Mouse (Mus musculus) erythroblast, adult 5-6 weeks (primary cell): Measurements from ENCODE around the gene H2-DMb1. TPM values are rescaled to one million over a fixed set of nuclear protein-coding genes. Genes with fewer than 3 reads are reported as not detected.
A peak's percentile ranks its signal among the peaks of the same experiment; 100 is the strongest.

ENCODE experiments used
- ATAC-seq: replicated peaks from 2 replicates; pipeline ENCODE4 v1.8.0; 2016; ENCODE audit warnings: moderate number of reproducible peaks, mild to moderate bottlenecking, moderate TSS enrichment, inconsistent platforms; ENCODE audit not compliant: poor library complexity, low FRiP score, severe bottlenecking
- total RNA-seq, 2 experiments: library from RNA; stranded (forward) in 1 of 2; stranded (reverse) in 1 of 2; fragments of 150-400 nt in 1 of 2; fragments of 200-764, 138-1000 nt in 1 of 2; gene quantifications; 2 replicates each; pipeline versions ENCODE4 v1.2.3 to v1.2.4; 2015 to 2017; ENCODE audit warnings: low replicate concordance in 2 of 2

Gene H2-DMb1
- total RNA-seq, 2 experiments from 2014 or later: 9.6 to 15.8 TPM

- peak; percentile 86 for ATAC-seq
Observed at GRCm38 (mm10) chr17:34187261-34187916, 34.5 kb downstream of the H2-DMb1 start, which contains the start of the genes Tap1 and Psmb9. TSS of gene Tap1 (plus strand) at chr17:34187553. TSS of gene Psmb9 (minus strand) at chr17:34187764.

GRCm38 (mm10) chr17:34188010-34188409 is 35.1 kb downstream of the H2-DMb1 start:
- peak; percentile 73 for ATAC-seq

- ATAC-seq: no peak
Observed at GRCm38 (mm10) chr17:34188986-34189385, 36.1 kb downstream of the H2-DMb1 start.

GRCm38 (mm10) chr17:34192852-34193251 is 40.0 kb downstream of the H2-DMb1 start:
- ATAC-seq: no peak

- no peak for ATAC-seq
Observed at GRCm38 (mm10) chr17:34193468-34193867, 40.6 kb downstream of the H2-DMb1 start.

GRCm38 (mm10) chr17:34194723-34195122 is 41.9 kb downstream of the H2-DMb1 start:
- ATAC-seq: no peak

- ATAC-seq: no peak
Observed at GRCm38 (mm10) chr17:34196491-34196890, 43.6 kb downstream of the H2-DMb1 start.

- ATAC-seq: 0 out of 2 replicates have a peak, but pooled peaks have one; percentile 9
Observed at GRCm38 (mm10) chr17:34196941-34197894, 44.3 kb downstream of the H2-DMb1 start, which contains the start of gene Psmb8. TSS of gene Psmb8 (plus strand) at chr17:34197721.

GRCm38 (mm10) chr17:34197904-34198520 is 45.1 kb downstream of the H2-DMb1 start:
- no peak for ATAC-seq

- ATAC-seq: no peak
Observed at GRCm38 (mm10) chr17:34198521-34198912, 45.6 kb downstream of the H2-DMb1 start.

GRCm38 (mm10) chr17:34199050-34199619 is 46.3 kb downstream of the H2-DMb1 start:
- no peak for ATAC-seq

GRCm38 (mm10) chr17:34200047-34200446 is 47.2 kb downstream of the H2-DMb1 start:
- no peak for ATAC-seq

GRCm38 (mm10) chr17:34200772-34201505 is 48.1 kb downstream of the H2-DMb1 start:
- no peak for ATAC-seq

- ATAC-seq: no peak
Observed at GRCm38 (mm10) chr17:34201506-34202055, 48.7 kb downstream of the H2-DMb1 start.

GRCm38 (mm10) chr17:34202760-34203442 is 50.0 kb downstream of the H2-DMb1 start:
- ATAC-seq: no peak

- ATAC-seq: no peak
Observed at GRCm38 (mm10) chr17:34203444-34203843, 50.6 kb downstream of the H2-DMb1 start, which contains the start of gene Tap2. TSS of gene Tap2 (plus strand) at chr17:34203527.

GRCm38 (mm10) chr17:34204303-34205010 is 51.6 kb downstream of the H2-DMb1 start:
- ATAC-seq: peak; percentile 81
